Mouse (Mus musculus): ENCODE measurements around the gene 4930578G10Rik. TPM values are rescaled to one million over a fixed set of nuclear protein-coding genes. Genes with fewer than 3 reads are reported as not detected.
A peak's percentile ranks its signal among the peaks of the same experiment; 100 is the strongest.
"Not testable (repeated sequence)": the region's sequence is repeated elsewhere in the genome, so short reads cannot be mapped to it uniquely, and the experiment has no call there.

4930578G10Rik gene
- total RNA-seq (2021): under 1 TPM in 1 of 2 experiments, not detected in 1; 0.40 TPM
- long read RNA-seq, experiment 1: 0 reads
- long read RNA-seq, experiment 2: 0 reads

DNA sequence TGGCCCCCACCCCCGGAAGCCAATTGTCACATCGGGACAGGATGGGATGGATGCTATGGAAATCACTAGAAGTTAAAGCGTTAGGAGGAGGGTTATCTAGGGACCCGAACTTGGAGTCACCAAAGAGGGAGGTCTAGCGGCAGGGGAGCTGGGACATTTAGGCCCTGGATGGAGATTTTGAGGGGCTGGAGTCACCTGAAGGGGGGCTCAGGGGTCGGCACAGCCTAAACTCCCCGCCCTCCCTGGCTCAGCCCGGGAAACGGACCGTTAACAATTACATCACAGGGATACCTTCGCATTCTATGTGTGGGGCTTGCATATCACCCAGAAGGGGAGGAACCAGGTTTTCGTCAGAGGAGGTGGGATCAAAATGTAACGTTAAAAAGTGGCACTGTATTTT, at the start of gene 4930578G10Rik:
4930578G10Rik (plus strand) TSS at position 301 of the 400 bp plus-strand sequence.
- not testable (repeated sequence) for DNase-seq

DNA sequence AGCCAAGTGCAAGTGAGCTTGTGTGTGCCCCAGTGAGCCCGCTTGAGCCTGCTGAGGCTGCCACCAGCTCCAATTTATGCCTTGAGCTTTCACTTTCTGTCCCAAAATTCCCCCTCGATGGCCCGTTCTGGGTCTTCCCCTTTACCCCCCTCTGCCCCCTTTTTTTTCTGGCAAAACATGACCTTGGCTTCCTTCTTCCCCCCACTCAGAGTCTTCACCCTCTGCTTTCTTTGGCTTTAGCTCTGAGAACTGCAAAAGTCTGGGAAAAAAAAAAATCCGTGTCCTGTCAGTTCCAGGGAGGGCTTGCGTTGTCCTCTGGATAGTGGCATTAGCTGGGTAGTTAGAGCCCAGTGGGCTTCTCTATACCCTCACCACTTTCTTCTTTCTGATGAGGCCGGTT, 21.1 kb downstream of the 4930578G10Rik start, which contains the start of gene Ccl19:
Ccl19 (minus strand) TSS at position 101 of the 400 bp plus-strand sequence.
- DNase-seq: not testable (repeated sequence)

DNA sequence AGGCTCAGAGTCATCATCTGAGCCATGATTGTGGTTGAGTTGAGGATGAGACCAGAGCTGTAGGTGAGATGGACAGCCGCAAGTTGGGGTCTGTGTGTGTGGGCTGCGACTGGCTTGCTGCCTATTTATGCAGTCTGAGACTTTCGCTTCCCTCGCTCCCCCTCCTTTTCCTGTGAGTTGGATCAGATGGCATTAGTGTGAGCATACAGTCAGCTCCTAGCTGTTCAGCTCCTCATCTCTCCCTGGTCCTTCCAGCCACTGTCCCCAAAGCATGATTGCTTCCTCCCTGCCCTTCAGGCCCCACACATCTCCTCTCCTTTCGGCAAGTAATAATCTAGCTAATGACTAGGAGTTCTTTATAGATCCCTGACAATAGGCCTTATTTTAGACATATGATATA, 38.5 kb downstream of the 4930578G10Rik start, which contains the start of gene Ccl21a:
Ccl21a (minus strand) TSS at position 101 of the 400 bp plus-strand sequence.
- DNase-seq: not testable (repeated sequence)

DNA sequence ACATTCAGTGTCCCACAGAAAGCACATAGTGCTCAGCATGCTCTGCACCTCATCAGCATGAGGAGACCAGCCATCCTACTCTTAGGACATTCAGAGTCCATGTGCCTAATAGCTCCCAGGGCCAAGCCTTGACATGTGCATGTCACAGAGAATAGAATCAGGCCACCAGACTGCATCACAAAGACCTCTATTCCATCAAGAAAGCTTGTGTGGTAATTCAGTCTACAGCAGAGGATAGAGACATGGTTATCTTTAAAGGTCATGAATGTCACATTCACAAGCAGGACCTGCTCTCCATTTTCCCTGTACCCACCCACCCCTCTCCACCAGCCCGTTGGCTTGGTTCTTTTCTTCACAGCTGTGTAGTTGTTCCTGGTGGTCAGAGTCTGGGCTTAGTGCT, 118.4 kb downstream of the 4930578G10Rik start, which contains the start of gene Fam205a1:
Fam205a1 (minus strand) TSS at position 101 of the 400 bp plus-strand sequence.
- DNase-seq: not testable (repeated sequence)

DNA sequence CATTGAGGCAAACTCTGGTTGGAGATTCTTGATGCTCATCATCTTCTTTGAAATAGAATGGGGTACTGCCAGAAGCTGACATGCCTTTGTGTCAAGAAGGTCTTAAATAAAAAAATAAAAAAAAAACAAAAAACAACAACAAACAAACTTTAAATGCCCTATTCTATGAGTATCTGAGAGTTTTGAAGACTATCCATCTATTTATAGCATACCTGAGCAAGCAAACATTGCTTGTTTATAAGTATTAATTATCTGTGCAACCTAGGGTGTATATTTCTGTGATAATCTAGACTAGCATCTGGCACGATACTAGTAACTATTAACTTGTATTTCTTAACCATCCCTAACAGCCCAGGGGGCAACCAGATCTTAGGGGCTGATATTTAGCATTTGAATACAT, 121.3 kb downstream of the 4930578G10Rik start, which contains the start of gene Gm12394:
Gm12394 (minus strand) TSS at position 101 of the 400 bp plus-strand sequence.
- not testable (repeated sequence) for DNase-seq

DNA sequence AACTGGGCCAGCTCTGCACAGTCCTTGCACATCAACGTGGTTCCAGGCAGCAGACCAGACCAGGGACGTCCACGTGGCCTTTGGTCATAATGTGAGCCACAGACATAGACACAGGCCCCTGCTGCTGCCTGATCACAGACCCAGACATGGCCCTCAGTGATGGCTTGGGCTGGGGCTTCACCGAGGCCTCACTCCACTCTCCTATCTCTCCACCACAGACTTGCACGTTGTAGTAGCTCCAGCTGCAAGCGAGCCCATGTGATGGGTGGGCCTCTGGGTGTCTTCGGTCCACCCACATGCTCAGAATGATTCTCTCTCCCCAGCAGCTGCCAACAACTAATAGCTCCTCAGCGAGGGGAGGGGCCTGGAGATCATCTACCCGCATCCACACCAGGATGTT, 125.1 kb downstream of the 4930578G10Rik start:
- not testable (repeated sequence) for DNase-seq

DNA sequence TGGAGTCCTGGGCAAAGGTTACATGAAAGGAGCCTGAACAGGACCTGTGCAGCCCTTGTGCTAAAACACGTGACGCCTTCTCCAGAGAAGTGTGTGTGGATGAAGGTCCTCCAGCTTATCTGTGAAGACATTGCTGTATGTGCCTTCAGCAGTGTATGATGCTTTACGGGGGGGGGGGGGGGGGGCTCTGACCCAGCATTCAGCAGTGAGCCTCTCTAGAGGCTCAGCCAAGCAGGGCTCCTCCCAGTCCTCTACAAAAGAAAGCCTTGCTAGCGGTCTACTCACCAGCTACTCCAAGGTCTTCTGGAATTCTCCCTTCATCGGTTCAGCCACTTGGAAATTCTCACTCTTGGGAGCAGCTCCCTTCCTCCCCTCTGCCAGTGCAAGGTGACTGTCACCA, 128.1 kb downstream of the 4930578G10Rik start:
- DNase-seq: not testable (repeated sequence)

DNA sequence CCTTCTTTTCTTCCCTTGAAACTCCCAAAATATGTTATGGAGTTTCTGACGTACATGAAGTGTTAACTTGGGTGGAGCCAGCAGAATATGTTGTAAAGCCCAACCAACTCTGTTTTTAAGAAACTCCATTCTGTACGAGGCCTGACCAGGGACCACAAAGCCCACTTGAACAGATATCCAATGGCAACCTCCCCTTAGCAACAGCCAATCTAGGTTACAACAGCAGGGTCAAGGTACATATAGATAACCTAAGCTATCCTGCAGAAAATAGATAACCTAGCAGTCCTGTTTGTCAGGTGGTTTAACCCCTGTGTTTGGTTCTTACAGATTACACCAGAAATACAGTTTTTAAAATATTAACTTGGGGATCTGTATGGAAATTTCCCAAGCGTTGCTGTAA, 132.0 kb downstream of the 4930578G10Rik start:
- no peak for DNase-seq

DNA sequence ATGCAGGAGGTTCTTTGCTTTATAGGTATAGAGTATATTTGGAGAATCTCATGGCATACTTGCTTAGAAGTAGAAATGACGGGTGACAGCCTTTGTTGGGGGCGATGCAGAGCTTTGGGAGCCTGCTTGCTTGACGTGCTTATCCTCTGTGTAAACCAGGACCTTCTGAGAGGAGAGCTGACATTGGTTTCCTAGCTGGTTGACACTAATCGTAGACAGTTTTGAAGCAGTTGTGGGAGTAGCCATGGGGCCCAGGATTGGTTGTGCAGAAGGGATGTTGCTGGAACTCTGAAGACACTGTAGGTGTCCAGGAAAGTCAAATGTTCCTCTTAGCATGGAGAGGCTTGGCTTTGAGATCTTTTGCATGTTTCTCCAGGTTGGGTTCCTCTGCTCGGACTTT, 132.8 kb downstream of the 4930578G10Rik start:
- DNase-seq: no peak

DNA sequence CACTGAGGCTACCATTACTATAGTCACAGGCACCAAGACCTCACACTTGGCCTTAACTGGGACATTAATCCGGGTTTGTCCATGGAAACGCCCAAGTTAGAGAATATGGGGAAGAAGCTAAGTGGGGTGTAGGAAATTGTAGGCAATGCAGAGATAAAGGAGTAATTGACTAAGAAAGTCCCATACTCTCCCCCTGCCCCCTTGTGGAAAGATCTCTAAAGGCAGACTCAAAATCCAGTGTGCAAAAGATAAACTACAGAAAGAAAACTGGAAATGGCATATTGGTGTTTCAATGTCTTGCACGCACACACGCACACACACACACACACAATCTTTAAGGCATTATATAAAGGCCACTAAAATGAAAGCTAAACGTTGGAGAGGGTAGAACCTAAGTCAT, 135.4 kb downstream of the 4930578G10Rik start:
- DNase-seq: no peak

DNA sequence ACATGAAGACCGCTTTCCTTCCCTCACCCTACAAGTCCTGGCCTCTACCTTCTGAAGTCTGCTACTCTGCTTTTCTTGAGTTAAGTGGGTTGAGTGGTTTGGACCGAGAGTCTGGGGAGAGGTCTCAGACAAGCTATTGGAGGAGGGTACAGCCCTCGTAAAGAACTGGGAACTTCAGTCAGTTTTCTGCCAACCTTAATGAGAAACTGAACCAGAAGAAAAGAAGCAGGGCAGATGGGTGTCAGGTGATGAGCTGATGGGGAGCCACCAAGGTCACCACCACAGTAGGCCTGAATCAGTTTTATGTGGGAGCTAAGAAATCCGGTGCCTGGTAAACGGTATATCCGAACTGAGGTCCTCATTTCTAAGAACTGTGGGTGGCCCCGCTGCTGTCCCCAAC, 136.8 kb downstream of the 4930578G10Rik start:
- no peak for DNase-seq

DNA sequence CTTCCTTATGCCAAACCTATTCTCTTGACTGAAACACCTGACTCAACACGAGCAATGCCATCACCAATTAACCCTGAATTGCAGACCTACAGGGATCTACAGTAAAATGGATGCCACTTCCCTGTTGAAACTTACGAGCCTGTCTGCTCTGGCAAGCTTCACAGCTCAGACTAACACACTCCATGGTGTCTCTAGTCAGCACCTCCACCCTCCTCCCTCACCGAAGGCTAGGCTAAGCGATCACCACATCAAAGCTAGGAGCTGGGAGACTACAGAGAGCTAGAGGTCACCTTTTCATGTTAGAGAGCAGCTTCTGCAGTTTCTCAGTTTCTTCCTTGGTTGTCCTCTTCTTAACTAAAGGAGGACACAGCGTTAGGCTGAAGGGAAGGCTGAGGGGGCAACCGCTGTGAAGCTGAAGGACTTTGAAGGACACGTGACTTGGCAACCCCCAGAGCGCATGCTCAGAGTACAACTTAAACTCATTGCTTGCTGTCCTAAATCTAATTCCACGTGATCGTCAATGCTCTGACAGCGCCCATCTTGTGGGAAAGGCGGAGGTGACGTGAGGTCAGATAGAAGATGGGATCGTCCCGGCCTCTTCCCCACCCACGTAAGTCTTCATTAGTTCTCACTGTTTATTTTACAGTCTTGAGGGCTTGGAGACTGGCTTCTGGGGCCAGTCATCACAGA, 137.5 kb downstream of the 4930578G10Rik start:
- DNase-seq: no peak

DNA sequence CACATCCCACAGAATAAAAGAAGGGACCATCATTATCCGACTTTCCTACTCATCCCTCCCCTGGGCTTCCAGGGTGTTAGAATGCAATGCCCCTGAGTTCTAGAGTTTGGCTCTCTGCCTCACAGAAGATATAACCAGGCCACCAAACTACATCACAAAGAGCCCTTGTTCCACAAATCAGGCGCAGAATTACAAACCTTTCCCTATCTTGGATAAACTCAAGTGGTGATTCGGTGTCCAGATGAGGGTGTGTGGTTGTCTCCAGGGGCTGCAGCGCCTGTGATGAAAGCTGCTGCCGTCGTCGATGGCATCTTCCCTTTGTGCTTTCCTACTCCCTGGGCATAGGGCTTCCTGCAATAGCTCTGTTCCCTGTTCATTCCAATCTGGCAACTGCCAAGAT, 138.8 kb downstream of the 4930578G10Rik start, which contains the start of gene Fam205c:
Fam205c (minus strand) TSS at position 101 of the 400 bp plus-strand sequence.
- no peak for DNase-seq

DNA sequence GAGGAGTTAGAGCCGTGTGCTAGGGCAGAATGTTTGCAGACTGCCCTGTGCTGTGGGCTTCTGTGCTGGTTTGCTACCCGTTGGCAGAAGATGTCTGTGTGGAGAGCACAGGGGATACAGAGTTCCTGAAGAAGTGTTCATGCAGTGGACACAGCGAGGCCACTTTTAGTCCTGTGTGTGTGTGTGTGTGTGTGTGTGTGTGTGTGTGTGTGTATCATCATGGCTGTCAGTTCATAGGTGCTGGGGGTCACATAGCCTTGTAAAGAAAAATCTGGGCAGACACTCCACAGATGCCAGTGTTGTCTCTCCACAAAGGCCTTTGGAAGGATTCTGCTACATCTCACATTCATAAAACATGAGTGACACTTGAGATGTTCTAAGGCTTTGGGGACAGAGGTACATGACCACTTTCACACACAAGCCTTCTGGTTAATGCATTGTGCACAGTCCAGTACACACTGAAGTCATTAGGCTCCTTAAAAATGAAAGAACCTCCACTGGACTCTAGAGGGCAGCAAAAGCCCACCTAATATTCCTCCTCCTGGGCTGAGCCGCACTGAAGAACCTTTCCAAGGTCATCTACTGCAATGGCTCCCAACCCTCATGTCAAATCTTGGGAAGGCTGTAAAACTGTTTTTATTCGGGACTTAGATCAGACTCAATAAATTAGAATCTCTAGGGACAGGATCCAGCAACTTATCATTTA, 141.4 kb downstream of the 4930578G10Rik start:
- DNase-seq: peak; percentile 49 to 66

DNA sequence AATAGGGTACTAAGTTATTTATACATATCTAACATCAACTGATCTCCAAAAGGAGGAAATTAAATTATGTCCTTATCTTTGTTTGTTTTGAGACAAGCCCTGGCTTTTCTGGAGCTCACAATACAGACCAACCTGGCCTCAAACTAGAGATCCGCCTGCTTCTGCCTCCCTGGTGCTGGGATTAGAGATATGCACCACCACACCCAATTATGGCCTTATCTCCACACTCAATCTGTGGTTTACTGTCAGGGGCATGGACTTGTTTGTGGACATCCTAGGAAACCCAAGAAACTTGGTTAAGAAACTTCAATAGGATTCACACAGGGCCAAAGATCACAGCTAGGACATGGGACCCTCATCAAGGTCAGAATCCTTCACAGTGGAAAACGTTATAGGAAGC, 142.3 kb downstream of the 4930578G10Rik start:
- no peak for DNase-seq

DNA sequence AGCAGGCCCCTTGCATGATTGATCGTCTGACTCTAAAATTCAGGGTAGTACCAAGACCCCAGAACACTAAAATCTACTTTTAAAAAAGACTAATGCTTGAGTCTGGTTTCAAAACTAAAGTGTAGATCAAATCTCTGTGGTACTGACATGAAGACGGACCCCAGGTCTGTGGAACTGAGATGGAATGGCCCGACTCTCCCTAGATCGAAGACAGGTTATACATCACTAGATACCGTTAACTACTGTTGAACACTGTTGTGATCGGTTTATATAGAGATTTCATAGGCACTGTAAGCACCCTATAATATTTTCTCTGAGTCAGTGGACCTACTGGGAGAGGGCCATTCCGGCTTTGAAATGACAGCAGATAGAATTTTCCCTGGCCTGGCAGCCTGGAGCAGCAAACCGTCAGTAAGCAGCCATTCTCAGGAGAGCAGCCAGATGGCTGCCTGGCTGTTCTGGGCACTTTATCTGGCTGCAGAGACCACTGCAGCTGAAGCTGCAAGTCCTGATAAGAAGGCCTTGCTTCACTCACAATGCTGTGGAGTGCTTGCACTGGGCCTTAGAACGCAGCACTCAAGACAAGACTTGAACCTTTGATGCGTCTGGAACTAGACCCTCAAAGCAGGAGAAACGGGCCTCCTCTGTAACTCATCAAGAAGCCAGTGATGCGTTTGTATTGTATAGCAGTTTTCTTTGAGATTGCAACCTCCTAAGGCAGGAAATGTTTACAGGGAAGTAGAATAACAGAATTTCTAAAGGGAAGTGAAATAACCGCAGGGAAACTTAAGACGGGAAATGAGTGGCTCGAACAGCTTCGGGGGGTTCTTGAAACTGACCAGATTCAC, 144.7 kb downstream of the 4930578G10Rik start:
- DNase-seq: no peak

DNA sequence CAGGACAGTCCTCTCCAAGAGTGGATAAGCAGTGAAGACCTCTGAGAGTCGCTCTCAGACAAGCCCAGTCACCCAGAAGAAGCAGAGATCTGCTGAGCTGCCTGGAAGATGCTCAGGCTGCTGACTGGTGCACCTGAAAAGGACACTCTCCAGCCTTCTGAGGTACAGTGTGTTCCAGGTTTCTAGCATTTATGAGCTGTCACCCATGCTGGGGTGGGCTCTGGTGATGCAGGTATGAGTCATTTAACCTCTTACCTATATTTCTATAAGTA, 145.3 kb downstream of the 4930578G10Rik start:
- no peak for DNase-seq

DNA sequence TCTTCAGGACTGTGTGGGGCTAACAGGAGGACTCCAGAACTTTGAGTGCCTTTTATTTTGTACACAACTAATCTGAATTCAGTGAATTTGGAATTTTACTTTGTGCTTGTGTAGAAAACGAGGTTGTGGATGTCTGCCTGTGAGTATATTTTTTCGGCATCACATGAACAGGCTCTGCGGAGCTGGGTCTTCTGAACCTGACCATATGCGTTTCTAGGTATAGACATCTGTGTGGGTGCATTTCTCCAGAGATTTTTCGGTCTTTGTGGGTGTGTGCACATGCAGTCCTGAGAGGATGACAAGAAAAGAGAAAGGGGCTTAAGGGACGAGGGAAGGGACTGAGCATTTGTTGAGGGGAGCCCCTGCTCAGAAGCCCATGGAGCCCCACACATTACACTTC, 151.6 kb downstream of the 4930578G10Rik start:
- DNase-seq: no peak

DNA sequence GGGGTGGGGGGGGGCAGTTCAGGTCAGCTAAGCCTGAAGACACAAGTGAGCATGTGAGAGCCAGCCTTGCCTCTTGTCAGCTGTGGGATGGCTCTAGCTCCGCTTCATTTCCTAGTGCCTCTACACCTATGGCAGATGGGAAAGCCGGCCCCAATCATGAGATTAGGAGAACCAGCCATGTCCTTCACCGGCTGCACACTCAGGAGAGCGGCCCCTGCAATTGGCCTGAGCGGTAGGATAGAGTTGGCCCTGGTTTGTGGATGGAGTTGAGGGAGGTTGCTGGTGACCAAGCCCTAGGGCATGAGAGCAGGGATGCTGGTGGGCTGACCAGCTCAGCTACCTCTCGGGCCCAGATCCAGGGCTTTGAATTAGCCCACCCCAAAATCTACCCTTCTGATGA, 153.5 kb downstream of the 4930578G10Rik start:
- DNase-seq: no peak

DNA sequence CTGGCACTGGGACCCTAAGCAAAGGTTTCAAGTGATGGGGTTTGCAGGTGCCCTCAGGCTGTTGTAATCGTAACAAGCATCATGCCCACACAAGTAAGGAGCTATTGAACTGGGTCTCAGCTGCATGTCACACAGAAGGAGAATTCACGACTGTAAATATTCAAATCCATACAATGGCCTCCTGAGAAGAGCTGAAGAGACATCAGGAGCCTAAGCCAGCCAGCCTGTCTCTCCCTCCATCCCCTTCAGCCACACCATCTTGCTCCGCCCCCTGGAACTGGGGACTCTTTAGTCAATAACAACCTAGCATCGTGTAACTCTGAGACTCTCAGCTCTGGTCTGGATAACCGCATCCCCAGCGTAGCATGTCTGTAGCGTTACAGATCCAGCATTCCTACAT, 155.8 kb downstream of the 4930578G10Rik start:
- no peak for DNase-seq

DNA sequence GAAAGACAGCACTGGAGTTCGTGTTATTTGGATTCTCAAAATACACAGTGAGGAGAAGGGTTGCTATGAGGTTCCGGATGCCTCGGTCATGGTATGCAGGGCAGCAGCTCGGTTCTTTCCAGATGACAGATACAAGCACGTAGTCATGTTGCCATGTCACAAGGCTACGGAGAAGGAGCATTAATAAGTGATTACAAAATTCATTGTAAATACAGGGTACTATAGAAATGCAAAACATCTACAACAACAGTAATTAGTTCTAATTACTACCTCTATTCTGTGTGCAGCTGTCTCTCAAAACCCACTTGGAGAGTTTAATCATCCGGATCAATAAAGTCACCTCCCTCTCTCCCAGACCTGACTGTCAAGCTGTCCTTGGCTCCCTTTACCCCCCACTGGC, 159.8 kb downstream of the 4930578G10Rik start:
- DNase-seq: no peak

All from adrenal gland, postnatal 36 days (tissue).